Mouse (Mus musculus) kidney, adult 11 months (tissue): ENCODE data around the gene Tmem169.

ENCODE experiments used
- DNase-seq: peaks from one replicate; pipeline ENCODE4 v3.0.0; 2022

Tmem169 gene

DNA sequence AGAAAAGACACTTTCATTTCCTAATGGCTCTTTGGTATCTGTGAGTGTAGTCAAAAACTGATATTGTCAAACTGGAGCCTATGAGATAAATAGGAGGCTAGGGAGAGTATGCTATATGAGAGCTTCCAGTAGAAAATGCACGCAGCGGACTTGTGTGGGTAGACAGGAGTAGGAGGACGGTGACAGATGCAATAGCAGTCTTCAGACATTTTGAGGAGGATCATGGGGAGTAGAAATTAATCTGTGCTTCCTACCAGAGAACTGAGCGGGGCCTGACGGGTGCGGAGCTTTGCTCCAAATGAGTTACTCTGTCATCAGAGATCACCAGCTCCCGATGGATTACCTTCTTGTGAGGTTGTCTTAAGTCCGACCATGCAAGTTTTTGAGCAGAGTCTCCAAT lies 52.6 kb downstream of the Tmem169 start:
- no peak for DNase-seq

DNA sequence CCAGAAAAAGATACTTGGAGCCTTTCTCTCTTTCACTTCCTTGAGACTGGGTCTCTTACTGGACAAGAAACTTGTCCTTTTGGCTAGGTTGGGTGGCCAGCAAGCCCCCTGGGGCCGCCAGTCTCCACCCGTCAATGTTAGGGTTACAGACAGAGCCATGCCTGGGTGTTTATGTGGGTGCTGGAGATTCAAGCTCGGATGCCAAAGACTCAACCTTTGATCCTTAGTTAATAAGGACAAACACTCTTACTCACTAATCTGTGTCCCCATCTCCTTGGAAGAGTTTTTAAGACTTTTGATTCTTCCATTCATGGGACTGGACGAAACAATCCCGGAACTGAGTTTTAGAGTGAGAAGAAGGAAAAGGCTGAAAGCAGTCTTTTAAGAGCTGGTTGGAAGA lies 54.2 kb downstream of the Tmem169 start:
- no peak for DNase-seq

DNA sequence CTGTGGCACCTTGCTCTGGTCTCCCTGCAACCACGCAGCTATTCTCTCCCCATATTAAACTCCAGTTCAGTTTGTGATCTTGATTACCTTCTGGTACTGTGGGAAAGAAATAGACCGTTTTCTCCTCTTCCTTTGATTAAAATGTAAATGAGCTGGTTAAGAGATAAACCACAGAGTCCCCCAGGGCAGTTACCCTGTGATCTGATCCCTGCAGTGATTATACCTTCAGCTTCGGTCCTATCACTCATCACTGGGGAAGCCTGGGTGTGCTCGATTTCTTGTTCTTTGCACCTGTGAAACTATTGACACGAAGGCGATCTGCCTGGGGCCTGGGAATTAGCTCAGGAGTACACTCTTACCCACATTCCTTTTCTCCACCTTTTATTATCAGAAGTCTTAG lies 63.7 kb downstream of the Tmem169 start:
- no peak for DNase-seq
